Mouse (Mus musculus) cerebellum, adult 2 months (tissue): ENCODE measurements around the gene C3.

ENCODE experiments used
- CTCF ChIP-seq: fragments of 200-500 bp; IDR thresholded peaks from 2 replicates; pipeline ENCODE4 v1.5.1; 2011; ENCODE audit warnings: low read depth, mild to moderate bottlenecking, control low read depth, low read length, moderate library complexity, borderline replicate concordance; ENCODE audit not compliant: insufficient read depth
- POLR2A ChIP-seq: fragments of 200-500 bp; IDR thresholded peaks from 2 replicates; pipeline ENCODE4 v1.6.1; 2011; ENCODE audit warnings: low read length, control low read depth, borderline replicate concordance; ENCODE audit not compliant: insufficient read depth

GRCm38 (mm10) chr17:57214676-57215387 lies 13.1 kb downstream of the C3 start:
- TF ChIP-seq CTCF (no peak), POLR2A (no peak)
